Mouse (Mus musculus) heart, adult 2 months (tissue): Measurements from ENCODE around the gene Tbx20.

ENCODE experiments used
- CTCF ChIP-seq: fragments of 200-600 bp; IDR thresholded peaks from 2 replicates; pipeline ENCODE4 v1.8.1; 2022; ENCODE audit warnings: antibody characterized with exemption, mild to moderate bottlenecking, moderate library complexity
- EP300 ChIP-seq: fragments of 200-500 bp; IDR thresholded peaks from 2 replicates; pipeline ENCODE4 v1.6.1; 2011; ENCODE audit warnings: low read depth, low read length, control low read depth; ENCODE audit not compliant: insufficient read depth
- POLR2A ChIP-seq: fragments of 200-500 bp; IDR thresholded peaks from 2 replicates; pipeline ENCODE4 v1.6.1; 2011; ENCODE audit warnings: mild to moderate bottlenecking, low read depth, low read length, control low read depth; ENCODE audit not compliant: insufficient read depth

- TF ChIP-seq POLR2A (no peak), CTCF (no peak), EP300 (no peak)
Measured at GRCm38 (mm10) chr9:24744958-24745357, 29.1 kb downstream of the Tbx20 start.
